Mouse (Mus musculus) 3134 (cell line): ENCODE measurements at regions not wholly inside any gene's neighbourhood (a gene's known extent, or its start where the extent isn't known, plus 50 kb on each side); places are given as distances from the start of the nearest gene placed in this dataset.
"Not testable (repeated sequence)": the region's sequence is repeated elsewhere in the genome, so short reads cannot be mapped to it uniquely, and the experiment has no call there.

Experiments
- DNase-seq: peaks from one replicate; pipeline ENCODE4 v3.0.0-alpha.2; 2011; ENCODE audit warnings: low spot score; ENCODE audit not compliant: insufficient read length; ENCODE audit errors: extremely low read depth

DNA sequence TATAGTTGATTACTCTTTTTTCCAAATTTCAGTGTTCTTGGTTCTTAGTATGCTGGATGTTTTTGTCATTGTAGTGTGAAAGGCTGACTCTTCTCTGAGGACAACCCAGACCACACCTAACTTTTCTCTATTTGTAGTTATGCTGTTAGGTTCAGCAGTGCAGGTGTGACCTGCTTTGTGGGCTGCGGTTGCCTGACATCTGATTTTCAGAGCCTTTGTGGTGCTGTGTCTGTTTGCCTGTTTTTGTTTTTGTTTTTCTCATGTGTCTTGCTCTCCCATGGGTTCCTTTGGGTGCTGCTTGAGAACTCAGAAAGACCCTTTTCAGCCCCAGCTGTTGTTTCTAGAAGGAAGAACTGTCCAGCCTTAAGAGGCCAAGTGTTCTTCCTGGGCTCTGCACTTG lies 52.0 kb upstream of the Trpm1 start:
- DNase-seq = no peak

GRCm38 (mm10) chr7:64099606-64100005 lies 54.0 kb upstream of the Trpm1 start:
- DNase-seq = no peak

GRCm38 (mm10) chr7:64090067-64090466 lies 63.6 kb upstream of the Trpm1 start:
- no peak for DNase-seq

- no peak for DNase-seq
These were observed 64.6 kb upstream of the Trpm1 start for GRCm38 (mm10) chr7:64089034-64089433.

DNA sequence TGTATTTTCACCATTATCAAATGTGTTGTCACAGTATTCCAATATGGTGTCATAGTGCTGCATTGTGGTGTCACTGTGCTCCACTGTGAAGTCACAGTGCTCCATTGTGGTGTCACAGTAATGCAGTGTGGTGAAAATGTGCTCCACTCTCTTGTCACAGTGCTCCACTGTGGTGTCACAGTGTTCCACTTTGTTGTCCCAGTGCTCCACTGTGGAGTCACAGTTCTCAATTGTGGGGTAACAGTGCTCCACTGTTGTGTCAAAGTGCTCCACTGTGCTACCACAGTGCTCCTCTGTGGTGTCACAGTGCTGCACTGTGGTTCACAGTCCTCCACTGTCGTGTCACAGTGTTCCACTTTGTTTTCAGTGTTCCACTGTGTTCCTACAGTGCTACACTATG lies 69.7 kb upstream of the Trpm1 start:
- not testable (repeated sequence) for DNase-seq

DNA sequence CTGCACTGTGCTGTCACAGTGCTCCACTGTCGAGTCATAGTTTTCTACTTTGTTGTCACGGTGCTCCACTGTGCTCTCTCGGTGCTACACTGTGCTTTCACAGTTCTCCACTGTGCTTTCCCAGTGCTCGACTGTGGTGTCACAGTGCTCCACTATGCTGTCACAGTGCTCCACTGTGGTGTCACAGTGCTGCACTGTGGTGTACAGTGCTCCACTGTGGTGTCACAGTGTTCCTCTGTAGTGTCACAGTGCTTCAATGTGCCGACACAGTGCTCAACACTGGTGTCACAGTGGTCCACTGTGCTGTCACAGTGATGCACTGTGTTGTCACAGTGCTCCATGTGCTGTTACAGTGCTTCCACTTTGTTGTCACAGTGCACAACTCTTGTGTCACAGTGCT lies 71.0 kb upstream of the Trpm1 start:
- DNase-seq = no peak

GRCm38 (mm10) chr7:64082201-64082600 lies 71.4 kb upstream of the Trpm1 start:
- no peak for DNase-seq

GRCm38 (mm10) chr7:64081618-64082017 lies 72.0 kb upstream of the Trpm1 start:
- no peak for DNase-seq

DNA sequence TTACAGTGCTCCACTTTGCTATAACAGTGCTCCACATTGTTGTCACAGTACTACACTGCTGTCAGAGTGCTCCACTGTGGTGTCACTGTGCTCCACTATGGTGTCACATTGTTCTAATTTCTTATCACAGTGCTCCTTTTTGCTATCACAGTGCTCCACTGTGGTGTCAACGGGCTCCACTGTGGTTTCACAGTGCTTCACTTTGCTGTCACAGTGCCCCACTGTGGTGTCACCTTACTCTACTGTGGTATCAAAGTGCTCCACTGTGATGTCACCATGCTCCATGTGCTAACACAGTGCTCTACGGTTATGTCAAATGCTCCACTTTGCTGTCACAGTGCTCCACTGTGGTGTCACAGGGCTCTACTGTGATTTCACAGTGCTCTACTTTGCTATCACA lies 72.6 kb upstream of the Trpm1 start:
- DNase-seq = no peak

GRCm38 (mm10) chr7:64079301-64079700 lies 74.3 kb upstream of the Trpm1 start:
- no peak for DNase-seq

DNA sequence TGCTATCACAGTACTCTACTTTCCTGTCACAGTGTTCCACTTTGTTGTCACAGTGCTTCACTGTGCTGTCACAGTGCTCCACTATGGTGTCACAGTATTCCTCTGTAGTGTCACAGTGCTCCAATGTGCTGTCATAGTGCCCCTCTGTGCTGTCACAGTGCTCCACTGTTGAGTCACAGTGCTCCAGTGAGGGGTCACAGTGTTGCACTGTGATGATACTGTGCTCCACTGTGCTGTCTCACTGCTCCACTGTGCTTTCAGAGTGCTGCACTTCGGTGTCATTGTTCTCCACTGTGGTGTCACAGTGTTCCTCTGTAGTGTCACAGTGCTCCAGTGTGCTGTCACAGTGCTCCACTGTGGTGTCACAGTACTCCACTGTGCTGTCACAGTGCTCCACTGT lies 75.0 kb upstream of the Trpm1 start:
- DNase-seq = no peak

- no peak for DNase-seq
These were observed 76.1 kb upstream of the Trpm1 start for GRCm38 (mm10) chr7:64077526-64077925.

GRCm38 (mm10) chr7:64076764-64077360 lies 76.8 kb upstream of the Trpm1 start:
- no peak for DNase-seq

GRCm38 (mm10) chr7:64075696-64076313 lies 77.8 kb upstream of the Trpm1 start:
- no peak for DNase-seq

GRCm38 (mm10) chr7:64074661-64075234 lies 78.9 kb upstream of the Trpm1 start:
- no peak for DNase-seq

DNA sequence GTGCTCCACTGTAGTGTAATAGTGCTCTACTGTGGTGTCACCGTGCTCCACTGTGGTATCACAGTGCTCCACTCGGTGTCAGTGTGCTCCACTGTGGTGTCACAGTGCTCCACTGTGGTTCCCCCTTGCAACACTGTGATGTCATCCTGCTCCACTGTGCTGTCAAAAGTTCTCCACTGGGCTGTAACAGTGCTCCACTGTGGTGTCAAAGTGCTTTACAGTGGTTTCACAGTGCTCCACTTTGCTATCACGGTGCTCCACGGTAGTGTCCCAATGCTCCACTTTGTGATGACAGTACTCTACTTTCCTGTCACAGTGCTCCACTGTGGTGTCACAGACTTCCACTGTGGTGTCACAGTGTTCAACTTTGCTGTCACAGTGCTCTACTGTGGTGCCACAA lies 79.4 kb upstream of the Trpm1 start:
- no peak for DNase-seq

GRCm38 (mm10) chr7:64073781-64074180 lies 79.9 kb upstream of the Trpm1 start:
- no peak for DNase-seq

DNA sequence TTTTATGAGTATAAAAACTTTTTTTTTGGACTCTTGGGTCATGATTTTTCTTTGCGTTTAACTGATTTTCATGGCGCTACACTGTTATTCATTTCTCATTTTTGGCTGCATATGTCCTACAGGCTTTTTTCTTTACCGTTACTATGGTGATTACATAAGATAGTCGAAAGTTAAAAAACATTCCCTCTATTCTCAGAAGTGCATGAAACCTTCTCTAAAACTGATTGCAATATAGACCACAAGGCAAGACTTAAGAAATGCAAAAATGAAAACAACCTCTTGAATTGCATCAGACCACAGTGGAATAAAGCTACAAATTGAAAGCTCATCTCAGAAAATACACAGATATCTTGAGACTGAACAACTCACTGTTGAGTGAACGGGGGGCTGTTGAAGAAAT lies 82.7 kb upstream of the Trpm1 start:
- DNase-seq = no peak

GRCm38 (mm10) chr7:64065529-64066247 lies 87.9 kb upstream of the Trpm1 start:
- DNase-seq = peak; percentile 55

DNA sequence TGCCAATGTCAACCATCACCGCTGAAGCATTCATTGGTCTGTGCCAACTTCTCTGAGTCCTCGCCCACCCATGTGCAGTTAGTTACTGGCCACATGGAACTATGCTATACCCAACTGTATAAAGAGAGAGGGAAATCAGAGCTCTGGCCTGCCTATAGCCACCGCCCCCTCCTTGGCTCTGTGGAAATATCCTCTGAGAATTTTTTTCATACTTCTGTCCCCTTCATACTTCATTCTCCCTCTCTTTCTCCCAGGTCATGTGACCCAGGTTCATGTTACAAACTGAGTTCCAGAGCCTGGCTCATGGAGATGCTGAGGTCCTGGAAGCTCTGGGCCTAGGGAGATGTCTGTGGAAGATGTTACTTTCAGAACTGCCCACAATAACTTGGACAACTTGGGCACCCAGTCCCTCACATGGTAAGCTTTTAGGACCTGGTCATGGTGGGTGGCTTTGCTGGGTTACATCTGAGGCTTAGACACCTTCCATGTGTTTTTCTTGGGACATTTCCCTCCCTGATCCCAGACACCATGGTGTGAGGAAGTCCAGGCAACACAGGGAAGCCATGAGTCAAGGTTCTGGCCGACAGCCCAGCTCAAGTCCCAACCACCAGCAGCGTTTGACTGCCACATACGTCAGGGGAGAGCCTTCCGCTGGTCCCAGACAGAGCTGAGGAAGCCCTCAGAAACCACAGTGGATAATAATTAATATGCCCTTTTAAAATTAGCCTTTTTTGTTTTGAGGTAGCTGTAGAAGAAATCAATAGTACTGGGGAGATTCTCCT lies 89.0 kb upstream of the Trpm1 start:
- DNase-seq = peak; percentile 75

DNA sequence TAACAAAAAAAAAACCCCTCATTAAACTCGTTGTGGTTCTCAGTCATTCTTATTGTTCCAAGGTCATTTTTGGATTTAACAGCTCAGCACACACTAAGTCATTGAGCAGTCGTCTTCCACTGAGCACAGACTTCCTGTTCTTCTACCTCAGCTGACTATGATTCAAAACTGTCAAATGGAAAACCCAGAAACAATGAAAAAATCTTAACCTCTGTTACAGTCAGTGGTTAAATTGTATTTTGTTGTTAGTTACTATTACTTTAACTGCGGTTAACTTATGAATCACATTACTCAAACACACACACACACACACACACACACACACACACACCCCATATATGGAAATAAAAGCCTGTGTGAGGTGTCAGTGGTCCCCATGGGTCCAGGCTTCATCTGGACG lies 92.5 kb upstream of the Trpm1 start:
- DNase-seq = no peak
